Mouse (Mus musculus): ENCODE results near the gene Cux1.

Gene Cux1

DNA sequence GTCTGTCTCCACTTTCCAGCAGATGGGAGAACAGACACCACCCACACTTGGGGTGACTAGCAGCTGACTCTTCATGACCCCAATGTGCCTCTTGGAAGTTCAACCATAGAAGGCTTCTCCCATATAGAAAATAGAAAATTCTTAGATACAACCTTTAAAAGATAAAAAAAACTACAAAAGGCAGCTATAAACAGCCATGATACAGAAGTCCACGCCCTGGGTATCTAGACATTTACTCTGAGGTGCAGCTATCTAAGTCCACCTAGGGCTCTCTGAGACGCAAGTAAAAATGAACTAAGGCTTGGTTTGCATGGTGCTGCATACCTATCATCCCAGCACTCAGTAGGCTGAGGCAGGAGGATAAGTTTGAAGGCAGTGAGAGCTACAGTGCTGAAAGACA lies 144.3 kb downstream of the Cux1 start:
- DNase-seq, result no peak

DNA sequence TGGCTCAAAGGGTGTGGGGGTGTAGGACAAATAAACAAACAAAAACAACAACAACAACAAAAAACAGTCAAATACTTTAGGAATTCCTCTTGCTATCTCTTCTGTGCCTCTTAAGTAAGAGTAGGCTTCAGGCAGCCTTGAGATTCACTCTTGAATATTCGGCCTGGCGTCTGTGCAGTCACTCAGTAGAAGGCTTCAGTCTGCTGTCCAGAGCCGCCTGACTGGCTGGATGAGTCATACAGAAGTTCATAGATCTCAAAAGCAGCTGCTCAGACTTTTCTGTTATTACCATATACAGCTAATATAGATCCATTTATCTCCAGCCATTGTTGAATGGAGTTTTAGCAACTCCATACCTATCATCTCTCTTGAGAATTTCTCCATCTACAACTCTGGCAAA lies 145.4 kb downstream of the Cux1 start:
- no peak for DNase-seq

DNA sequence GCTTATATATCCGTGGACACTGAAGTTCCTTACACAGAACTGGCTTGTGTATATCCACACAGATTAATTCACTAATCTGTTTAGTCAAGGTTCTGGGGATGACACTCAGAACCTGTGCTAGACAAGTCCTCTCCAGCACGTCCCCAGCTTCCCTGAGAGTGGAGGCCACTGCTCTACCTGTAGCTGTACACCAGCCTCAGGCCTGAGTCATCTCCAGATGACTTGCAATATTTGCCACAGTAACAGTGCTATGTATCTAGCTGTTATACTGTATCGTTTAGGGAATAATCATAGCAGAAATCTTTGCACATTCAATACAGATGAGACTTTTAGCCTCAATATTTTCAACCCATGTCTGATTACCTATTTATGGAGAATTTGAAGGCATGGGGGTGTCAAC lies 146.0 kb downstream of the Cux1 start:
- DNase-seq, result no peak

DNA sequence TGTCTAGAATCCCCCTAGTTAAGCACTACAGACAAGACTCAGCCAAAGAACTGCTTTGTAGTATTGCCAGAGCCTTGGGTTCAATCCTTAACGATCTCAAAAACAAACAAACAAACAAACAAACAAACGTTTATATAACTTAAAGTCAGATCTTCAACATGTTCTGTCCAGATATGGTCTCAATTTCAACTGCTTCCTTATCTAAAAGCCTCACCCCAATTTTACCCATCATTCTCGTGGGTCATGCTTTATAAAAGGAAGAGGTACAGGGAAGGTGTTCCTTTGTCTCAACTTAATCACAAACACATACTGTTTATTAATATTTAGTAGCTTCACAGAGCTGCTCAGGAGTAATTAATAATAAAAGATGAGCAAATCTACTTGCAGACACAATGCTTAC lies 146.9 kb downstream of the Cux1 start:
- no peak for DNase-seq

DNA sequence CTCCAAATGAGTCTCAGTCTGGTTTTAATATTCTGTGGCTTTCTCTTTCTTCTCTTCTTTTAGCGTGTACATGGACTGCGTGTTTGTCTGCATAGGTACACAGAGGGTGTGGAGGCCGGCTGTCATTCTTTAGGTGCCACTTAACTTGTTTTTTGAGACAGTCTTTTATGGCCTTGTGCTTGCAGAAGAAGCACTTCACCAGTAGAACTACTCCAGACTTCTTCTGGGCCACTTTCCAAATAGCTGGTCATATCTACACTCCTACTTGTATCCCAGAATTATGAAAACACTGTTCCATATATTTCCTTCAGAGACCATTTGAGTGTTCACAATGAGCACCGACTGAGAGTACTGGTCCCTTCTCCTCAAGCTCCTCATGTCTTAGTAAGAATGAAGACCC lies 149.4 kb downstream of the Cux1 start:
- DNase-seq, result peak; percentile 72

DNA sequence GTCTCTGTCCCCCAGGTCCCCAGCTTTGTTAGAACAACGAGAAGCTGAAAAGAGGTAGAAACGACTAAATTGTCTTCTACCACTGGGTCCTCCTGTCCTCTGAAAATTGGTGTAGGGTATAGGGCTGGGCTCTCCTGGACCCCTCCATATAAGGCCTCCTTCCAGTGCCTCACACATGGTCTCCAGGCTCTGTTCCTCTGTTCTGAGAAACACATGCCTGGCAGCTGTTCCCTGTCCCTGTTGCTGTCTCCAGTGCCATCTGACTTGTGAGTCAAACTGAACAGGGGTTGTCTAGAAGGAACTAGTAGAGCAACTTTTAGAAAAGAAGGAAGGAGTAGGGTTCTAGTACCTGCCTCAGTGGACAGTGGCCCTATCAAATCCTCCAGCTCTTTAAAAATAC lies 152.8 kb downstream of the Cux1 start:
- DNase-seq, result no peak

DNA sequence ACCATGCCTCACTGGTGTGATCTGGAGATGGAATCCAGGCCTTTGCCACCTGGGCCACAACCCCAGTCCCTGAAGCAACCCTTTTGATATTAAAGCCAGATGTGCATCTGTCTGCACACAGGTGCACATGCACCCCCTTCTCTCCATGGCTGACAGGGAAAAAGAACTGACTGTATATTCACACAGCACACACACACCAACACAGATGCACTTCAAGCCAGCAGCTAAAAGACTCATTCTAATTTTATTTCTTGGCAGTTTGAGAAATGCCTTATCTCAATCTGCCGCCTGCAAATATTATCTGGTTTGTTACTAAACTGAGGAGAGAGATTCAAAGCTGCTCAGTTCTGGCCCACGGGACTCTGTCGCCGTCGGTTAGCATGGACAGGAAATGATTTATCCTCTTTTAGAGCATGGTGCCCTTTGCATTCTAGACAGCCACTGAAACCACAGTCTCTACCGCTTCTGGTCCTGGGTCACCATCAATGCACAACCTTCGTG lies 156.6 kb downstream of the Cux1 start:
- DNase-seq, result no peak

DNA sequence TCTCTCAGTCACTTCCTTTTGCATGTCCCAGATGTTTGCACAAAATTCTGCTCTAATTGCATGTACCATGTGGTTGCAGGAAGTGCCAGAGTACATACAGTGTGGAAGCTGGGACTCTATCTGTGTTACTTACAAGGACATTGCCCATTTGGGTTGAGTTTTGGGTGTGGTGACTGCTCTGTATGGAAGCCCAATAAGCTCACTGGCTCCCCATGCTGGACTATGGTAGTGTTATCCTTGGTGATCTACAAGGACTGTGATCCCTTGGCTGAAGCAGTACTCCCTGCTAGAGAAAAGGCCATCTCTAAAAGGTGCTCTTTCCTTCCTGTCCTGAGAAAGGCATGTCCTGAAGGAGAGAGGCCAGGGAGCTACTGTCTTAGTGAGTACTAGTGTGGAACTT lies 160.9 kb downstream of the Cux1 start:
- no peak for DNase-seq

DNA sequence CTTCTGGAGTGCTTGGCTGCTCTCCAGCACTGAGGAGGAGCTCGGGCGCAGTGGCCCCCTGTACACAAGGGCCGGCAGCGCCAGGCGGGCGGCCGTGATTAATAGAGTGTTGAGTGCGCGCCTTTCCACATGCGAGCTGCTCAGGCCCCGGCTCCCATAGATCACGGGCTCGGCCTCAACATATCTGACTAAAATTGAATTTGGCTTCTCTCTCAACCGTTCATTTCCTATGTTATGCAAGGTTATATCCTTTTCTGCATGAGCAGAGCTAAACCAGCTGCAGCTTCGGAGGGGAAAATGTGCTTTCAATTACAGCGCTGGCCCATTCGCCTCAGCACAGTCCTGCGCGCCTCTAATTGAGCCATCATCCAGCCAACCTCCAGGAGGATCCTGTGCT lies 163.7 kb downstream of the Cux1 start:
- DNase-seq, result peak; percentile 58

DNA sequence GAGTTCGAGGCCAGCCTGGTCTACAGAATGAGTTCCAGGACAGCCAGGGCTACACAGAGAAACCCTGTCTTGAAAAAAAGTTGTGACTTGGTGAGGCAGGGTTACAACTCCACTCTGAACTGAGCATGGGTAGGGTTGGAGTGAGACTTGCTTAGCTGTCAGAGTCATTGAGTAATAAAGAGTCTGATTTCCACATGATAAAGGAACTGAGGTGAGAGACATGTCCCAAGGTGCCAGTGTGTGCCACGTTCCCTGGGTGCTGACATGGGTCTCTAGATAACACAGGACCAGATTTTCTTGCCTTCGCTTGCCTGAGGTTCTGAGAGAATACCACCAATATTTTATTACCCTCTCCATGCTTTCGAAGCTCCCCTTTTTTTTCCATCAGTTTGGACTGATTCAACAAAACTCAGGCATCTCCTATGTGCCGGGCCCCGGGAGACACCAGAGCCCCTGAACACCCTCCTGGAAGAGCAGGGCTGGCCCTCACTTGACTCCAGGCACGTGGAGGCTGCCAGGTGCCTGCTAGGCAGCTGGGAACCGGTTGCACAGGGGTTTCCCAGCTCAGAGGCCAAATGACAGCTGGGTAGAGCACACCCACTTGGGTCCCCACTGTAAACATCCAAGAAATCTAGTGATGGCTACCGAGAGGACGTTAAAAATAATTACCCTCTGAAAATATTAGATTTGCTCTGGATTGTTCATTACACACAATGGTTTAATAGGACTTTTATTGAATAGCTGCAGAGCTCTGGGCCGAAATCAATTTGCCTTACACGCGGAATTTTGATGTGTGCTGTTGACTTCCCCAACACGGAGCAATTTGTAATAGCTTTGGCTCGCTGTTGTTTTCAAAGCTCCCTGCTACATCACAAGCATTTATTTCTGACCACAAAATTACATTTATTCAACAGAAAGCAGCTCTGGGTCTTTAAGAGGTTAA lies 164.4 kb downstream of the Cux1 start:
- DNase-seq, result peak; percentile 27

DNA sequence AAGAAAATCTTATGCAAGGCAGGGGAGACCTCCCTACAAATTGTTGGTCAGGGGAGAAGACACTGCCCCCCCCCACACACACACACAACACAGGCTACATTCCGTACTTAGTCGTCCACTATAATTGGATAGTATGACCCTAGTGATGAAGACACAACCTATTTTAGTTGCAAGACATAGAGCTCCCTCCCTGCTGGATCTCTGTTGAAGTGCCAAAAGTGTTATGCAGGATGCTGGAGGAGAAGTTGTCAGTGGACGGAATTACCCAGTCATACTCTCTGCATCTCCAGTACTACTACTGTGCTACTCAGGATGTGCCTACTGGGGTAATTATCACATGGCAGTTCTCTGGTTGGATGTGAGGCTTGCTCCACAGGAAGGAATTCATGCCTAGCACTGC lies 168.6 kb downstream of the Cux1 start:
- DNase-seq, result no peak

DNA sequence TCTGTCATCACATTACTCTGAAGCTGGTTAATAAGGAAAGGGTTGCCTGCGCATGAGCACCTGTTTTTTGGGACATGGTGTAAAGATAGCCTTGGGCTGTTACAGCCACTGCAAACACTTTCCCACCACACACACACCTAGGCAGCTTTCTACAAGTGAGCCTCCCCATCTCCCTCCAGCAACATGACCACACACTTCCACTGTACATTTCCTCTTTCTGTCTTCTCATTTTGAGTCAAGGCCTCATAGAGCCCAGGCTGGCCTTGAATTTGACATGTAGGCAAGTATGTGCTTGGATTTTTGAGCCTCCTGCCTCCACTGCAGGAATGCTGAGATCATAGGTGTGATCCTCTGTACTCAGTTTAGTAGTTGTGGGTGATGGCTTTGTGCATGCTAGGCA lies 170.6 kb downstream of the Cux1 start:
- DNase-seq, result no peak

DNA sequence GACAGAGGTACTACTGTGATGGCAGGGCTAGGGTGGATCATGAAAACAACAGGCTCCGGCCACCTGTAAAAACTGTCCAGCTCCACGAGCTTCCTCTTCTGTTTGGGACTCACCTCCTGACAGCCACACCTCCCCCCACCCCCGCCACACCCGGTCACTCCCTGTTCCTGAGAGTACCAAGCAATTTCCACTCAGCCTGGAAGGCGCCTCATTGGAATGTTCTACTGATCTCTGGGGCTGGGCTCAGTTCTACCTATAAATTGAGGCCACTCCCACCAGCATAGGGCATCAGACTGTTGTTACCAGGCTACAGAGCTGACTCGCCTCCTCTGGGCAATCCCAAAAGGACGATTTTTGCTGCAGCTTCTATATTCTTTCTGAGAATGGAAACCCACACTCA lies 171.0 kb downstream of the Cux1 start:
- DNase-seq, result peak; percentile 84

DNA sequence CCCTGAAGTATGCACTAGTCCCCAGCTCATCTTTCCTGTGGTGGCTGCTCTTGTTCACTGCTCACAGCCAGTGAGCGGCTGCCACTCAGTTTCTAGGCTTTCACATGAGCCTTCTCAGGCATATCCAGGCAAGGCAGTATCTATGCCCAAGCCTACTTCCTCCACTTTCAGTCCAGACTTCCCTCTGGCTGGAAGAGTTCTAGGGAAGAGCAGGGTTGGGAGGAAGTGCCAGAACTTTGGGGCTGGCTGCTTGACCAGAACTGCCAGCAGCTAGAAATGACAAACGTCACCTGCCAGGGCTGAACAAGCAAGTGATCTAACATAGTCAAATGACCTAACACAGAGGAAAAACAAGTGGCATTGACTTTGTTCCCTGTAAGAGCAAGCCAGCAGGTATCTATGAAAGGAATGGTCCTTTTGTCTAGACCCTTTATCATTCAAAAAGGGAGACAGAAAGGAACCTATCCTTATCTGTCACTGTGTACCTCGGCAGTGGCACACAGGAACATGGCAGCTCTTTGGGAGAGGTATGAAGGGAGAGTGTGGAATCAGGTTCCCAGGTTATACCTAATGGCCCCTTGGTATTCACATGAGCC lies 171.6 kb downstream of the Cux1 start:
- DNase-seq, result peak; percentile 37

DNA sequence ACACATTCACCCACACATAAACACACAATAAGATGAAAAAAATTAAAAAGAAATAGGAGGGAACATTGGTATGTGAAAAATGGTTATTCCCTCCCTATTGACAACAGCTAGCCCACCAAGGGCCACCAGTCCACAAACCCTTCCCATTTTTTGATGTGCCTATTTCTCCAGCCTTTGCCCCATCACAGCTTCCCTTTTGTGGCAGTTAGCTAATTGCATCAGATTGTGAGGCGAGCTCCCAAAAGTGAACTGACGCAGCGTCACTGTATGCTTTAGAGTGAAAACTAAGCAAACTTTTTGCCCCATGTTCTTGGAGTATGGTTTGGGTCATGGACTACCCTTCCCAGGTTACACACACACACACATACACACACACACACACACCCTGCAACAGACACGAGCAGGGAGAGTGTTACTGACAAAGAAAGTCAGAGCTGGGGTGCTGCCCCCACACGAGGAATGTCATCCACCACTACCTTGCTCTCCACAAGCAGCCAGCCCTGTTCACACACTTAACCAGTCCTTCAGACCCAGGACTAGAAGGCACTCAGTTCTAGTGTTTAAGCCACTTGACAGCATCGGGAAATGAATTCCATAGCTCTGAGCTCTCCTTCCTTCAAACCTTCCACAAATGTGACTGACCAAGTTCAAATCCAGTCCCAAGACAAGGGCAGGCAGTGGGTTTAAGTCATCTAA lies 172.6 kb downstream of the Cux1 start:
- peak; percentile 82 for DNase-seq

DNA sequence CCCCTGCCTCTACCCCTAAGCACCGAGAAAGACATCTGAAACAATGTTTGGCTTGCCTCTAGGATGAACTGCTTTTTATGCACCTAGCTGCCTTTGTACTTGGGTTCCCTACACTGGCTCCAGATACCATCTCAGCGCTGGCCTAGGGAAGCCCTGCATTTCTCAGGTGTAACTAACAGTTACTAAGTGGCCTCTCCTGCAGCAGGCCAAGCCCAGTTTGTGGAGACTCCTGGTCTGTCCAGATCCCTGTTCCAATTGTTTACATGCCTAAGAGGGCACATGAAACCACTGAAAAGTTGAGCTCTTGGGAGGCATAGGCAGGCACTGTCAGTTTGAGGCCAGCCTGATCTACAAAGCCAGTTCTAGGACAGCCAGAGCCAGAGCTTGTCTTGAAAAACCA lies 173.7 kb downstream of the Cux1 start:
- DNase-seq, result peak; percentile 42

DNA sequence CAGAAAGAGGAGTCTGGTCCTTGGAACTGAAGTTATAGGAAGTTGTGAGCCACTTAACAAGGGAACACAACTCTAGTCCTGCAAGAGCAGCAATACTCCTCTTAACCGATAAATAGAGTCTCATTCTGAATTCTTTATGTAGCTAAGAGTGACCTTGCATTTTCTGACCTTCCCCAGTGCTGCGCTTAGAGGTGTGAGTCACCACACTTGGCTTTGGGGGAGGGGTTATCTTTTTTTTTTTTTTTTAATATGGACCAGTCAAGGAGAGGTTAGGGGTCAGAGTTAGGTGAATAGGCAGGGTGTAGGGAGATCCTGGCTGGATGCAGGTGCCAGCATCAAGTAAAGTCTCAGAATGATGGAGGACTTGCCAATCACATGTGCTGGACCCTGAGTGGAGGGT lies 180.5 kb downstream of the Cux1 start:
- DNase-seq, result no peak

DNA sequence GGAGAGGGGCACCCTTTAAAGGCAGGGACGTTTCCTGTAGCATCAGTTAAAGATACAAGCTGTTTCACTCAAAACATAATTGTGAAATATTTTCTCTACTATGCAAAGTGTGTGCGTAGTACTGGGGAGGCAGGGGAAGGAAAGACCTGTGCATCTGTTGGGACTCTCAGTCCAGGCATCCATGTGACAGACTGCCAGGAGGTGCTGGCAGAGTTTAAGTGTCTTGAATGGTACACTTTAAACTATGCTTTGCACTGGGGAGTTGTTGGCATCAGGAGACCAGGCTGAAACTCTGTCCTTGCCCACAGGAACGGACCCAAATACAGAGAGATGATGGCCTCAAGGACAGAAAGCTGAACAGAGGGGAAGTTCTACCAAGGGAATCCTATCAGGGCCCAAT lies 182.1 kb downstream of the Cux1 start:
- no peak for DNase-seq

DNA sequence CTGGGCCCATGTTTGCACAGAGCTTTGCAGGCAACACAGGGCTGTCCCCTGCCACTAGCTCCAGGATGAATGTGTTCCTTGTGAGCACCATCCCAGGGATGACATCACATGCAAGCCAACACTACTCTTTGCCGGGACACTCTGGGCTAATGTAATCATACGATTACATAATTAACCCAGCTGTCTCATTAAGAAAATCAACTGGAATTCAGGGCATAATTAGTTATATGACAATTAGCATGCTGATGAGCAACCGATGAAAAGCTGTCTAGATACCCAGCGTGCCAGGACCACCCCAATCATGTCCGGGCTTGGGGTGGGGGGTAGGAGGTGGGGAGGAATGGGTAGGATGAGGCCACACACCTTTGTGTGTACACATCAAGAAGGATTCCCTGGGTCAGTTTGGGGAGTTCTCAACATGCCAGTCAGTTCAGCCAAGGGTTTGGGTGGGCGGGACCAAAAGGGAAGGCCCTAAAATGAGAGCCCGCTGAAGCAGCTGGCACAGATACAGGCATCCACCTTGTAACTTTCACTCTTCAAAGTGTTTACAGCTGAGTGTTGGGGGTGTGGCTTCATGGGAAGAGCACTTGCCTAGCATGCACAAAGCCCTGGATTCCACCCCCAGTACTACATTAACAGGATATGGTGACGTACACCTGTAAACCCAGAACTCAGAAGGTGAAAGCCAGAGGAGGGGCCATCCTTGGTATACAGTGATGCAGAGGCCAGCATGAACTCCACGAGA lies 184.9 kb downstream of the Cux1 start:
- peak; percentile 80 for DNase-seq

DNA sequence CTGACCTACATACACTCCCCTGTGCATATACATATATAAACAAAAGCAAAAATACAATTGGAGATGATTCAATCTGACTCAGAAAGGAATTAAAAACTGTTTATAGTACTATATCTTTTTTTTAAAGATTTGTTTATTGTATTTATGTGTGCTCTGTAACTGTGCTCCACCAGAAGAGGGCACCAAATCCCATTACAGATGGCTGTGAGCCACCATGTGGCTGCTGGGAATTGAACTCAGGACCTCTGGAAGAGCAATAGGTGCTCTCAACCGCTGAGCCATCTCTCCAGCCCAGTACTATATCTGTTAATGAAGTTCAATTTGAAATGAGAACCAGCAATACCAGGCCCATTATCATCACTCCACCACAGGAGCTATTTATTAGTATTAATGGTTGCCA lies 187.9 kb downstream of the Cux1 start:
- DNase-seq, result no peak

DNA sequence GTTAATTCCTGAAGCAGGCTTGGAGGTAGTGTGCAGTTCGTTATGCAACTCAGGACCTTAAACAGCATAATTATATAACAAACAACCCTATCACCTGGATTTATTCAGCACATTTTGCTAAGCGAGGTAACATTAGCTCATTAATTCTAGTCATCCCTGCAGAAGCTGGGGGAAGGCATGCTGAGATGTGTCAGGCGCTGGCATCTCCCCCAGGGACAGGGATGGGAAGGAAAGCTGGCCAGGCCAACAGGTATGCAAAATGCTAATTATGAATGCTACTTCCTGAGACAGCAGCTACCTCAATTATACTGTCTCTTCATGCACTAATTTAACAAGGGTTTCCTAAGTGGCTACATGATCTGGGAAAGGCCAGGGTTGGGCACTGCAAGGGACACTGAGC lies 190.2 kb downstream of the Cux1 start:
- DNase-seq, result no peak

DNA sequence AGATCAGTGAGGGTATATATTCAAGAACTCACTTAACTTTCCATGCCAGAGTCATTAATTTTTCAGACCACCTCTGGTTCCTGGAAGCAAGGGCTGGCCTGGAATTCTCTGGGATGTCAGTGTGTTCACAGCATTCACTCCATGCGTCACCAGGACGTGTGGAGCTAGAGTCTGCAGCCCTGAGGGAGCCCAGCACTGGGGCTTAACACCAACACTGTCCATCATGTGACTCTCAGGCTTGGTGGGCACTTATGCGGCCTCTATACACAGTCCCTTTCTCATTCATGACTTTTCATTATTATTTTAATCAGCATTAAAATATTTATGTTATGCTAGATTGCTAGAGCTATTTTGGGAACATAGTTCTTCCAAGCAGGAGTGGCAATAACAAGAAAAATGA lies 191.9 kb downstream of the Cux1 start:
- DNase-seq, result no peak

DNA sequence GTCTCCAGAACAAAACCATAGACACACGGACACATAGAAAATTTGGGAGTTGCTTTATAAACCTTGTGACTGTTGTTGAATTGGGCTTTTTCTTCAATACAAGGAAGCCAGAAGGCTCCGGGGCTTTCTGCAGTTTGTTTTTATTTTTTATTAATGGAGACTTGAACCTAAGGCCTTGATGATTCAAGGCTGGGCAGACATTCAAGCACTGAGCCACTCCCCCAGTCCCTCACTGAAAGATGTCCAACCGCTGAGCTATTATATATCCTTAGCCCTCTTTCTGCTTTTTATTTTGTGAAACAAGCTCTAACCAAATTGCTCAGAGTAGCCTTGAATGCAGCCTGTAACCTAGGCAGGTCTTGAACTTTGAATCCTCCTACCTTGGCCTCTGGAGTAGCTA lies 195.0 kb downstream of the Cux1 start:
- DNase-seq, result no peak
